Mouse (Mus musculus): ENCODE data around the gene Sart1.

DNA sequence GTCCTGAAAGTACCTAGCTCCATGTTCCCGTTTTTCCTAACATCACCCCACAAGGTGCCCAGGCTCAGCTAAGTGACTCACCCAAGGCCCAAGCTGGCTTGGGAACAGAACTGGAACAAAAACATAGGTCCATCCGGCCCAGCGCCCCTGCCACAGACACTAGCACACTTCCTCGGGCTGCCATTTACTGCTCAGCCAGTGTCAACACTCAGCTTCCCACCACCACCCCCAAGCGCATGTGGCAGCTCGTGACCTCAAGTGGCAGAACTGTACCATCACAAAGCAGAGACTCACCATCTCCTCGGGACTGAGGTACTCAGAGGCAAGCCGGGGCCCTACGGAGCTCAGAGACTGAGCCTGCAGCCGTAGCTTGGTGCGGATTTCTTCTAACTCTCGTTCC, 5.2 kb downstream of the Sart1 start:
- TF ChIP-seq CTCF (IDR thresholded peaks at IDR 0.05; ENCODE audit: low read depth, low read length) (no peak), POLR2AphosphoS5 (IDR thresholded peaks at IDR 0.05; ENCODE audit: insufficient replicate concordance, low read depth, low read length) (no peak)

All from G1E (cell line).